Mouse (Mus musculus) brain, embryonic 14.5 days (tissue): ENCODE measurements around the gene Rab35.

ENCODE experiments used
- CTCF ChIP-seq: fragments of 200-500 bp; IDR thresholded peaks from 2 replicates; pipeline ENCODE4 v1.5.1; 2012; ENCODE audit warnings: inconsistent platforms, mild to moderate bottlenecking, moderate library complexity, borderline replicate concordance; ENCODE audit not compliant: insufficient read depth, insufficient read length; ENCODE audit errors: extremely low read depth
- POLR2A ChIP-seq: fragments of 200-500 bp; IDR thresholded peaks from 2 replicates; pipeline ENCODE4 v1.6.1; 2012; ENCODE audit warnings: mild to moderate bottlenecking, inconsistent platforms, borderline replicate concordance; ENCODE audit not compliant: poor library complexity, insufficient read depth, insufficient read length, severe bottlenecking; ENCODE audit errors: extremely low read depth

DNA sequence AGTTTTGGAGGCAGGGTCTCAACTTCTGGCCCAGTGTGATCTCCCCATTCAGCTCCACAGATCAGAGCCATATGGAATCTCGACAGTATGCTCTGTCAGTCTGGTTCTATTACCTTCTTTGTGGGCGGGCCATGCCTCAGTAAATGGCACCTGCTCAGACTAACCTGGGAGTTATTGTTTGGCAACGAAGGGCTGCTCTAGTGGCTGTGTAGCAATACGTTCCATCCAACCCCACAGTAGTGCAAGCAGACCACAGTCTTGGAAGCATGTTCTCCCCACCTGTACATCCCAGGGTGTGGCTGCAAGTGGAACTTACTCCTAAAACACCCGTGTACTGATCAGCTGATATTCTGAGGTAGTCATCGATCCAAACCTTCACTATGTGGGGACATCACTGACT lies 25.0 kb downstream of the Rab35 start:
- no peak for TF ChIP-seq CTCF
- no peak for TF ChIP-seq POLR2A
